Comparison of ENCODE assay signal across 23 mouse cellular contexts in genomic region chr2:74656632-74657021, GRCm38 (mm10). TPM values are rescaled to one million over a fixed set of nuclear protein-coding genes. Genes with fewer than 3 reads are reported as not detected.
DNase-seq lines count a peak whose midpoint lies in the region; ATAC-seq and TF ChIP-seq lines count a peak whose summit lies in the region.
"Had no signal": no experiment of that assay in that cellular context is flagged by ENCODE, and none has a peak within 500 bp of the region (broad histone marks: within the 10 kb centered on the region; RNA-seq: fewer than 3 reads in every experiment).

No protein-coding gene starts in this region.

- TF ChIP-seq CTCF in midbrain, postnatal 0 days (IDR thresholded peaks at IDR 0.05), result no peak

- no peak for ATAC-seq in midbrain, embryonic 13.5 days
- no peak for ATAC-seq in midbrain, postnatal 0 days (ENCODE audit: low FRiP score)
- ATAC-seq in hindbrain, embryonic 14.5 days (ENCODE audit: low FRiP score), result no peak
- no peak for ATAC-seq in limb, embryonic 14.5 days (ENCODE audit: low FRiP score, low read depth)

- 1% methylated on average over 4 of the region's 4 CpGs for WGBS in midbrain, embryonic 13.5 days
- 2% methylated on average over 4 of the region's 4 CpGs for WGBS in midbrain, postnatal 0 days
- 3% methylated on average over 4 of the region's 4 CpGs for WGBS in hindbrain, embryonic 14.5 days
- WGBS in limb, embryonic 14.5 days, result 3% methylated on average over 4 of the region's 4 CpGs

- no peaks in the 10 kb centered on the region for H3K9me3 ChIP-seq in midbrain, embryonic 13.5 days
- H3K9me3 ChIP-seq in midbrain, postnatal 0 days (ENCODE audit: low read length), result no peaks in the 10 kb centered on the region
- no peaks in the 10 kb centered on the region for H3K9me3 ChIP-seq in hindbrain, embryonic 14.5 days (ENCODE audit: control insufficient read depth, low read length)
- H3K9me3 ChIP-seq in limb, embryonic 14.5 days (ENCODE audit: control insufficient read depth, low read length), result no peaks in the 10 kb centered on the region
- H3K9me3 ChIP-seq: embryonic facial prominence, embryonic 12.5 days; intestine, embryonic 15.5 days had no signal

- H3K27ac ChIP-seq in midbrain, embryonic 13.5 days, result no peak overlapping the region
- H3K27ac ChIP-seq in midbrain, postnatal 0 days (ENCODE audit: low read depth, low read length), result no peak overlapping the region
- H3K27ac ChIP-seq in hindbrain, embryonic 14.5 days, result peak overlapping the region; percentile 66; the same call in 1 of the 2 replicates
- H3K27ac ChIP-seq in limb, embryonic 14.5 days (replicated peaks; ENCODE audit: low read depth, low read length), result peak overlapping the region; percentile 96
- H3K27ac ChIP-seq: embryonic facial prominence, embryonic 12.5 days; intestine, embryonic 15.5 days had no signal

- peaks cover 11% of the 10 kb centered on the region for H3K4me1 ChIP-seq in midbrain, embryonic 13.5 days (replicated peaks)
- no peaks in the 10 kb centered on the region for H3K4me1 ChIP-seq in midbrain, postnatal 0 days (ENCODE audit: insufficient read depth, low read length)
- H3K4me1 ChIP-seq in hindbrain, embryonic 14.5 days (replicated peaks; ENCODE audit: control insufficient read depth, insufficient read depth, low read length), result peaks cover 5% of the 10 kb centered on the region; the same call in 1 of the 2 replicates
- peaks cover 5% of the 10 kb centered on the region; the same call in 1 of the 2 replicates for H3K4me1 ChIP-seq in limb, embryonic 14.5 days (ENCODE audit: control insufficient read depth, insufficient read depth, low read length)

- H3K4me3 ChIP-seq in midbrain, embryonic 13.5 days (replicated peaks), result peak overlapping the region; percentile 39
- no peak overlapping the region for H3K4me3 ChIP-seq in midbrain, postnatal 0 days (ENCODE audit: low read depth, low read length)
- peak overlapping the region; percentile 33 for H3K4me3 ChIP-seq in hindbrain, embryonic 14.5 days (replicated peaks; ENCODE audit: low read length)
- H3K4me3 ChIP-seq in limb, embryonic 14.5 days (replicated peaks; ENCODE audit: low read length), result peak overlapping the region; percentile 51

- DNase-seq in heart, postnatal 10 days, result peak; percentile 19 to 25
- no peak for DNase-seq in heart, postnatal 14 days
- no peak for DNase-seq in midbrain, postnatal 0 days (ENCODE audit: low spot score)
- DNase-seq in hindbrain, embryonic 14.5 days (ENCODE audit: low spot score), result peak; percentile 39
- DNase-seq in limb, embryonic 14.5 days (ENCODE audit: low spot score), result peak; percentile 40
- no peak for DNase-seq in left cerebral cortex, postnatal 4 days
- DNase-seq in adrenal gland, adult 2 months, result no peak
- DNase-seq: adrenal gland, adult 8-10 months; cerebellum, adult 8-10 months; heart, adult 18-20 months; lung, postnatal 14 days; right cerebral cortex, adult 18-20 months; spleen, adult 18-20 months had no signal

- H3K36me3 ChIP-seq in midbrain, embryonic 13.5 days, result no peaks in the 10 kb centered on the region
- no peaks in the 10 kb centered on the region for H3K36me3 ChIP-seq in midbrain, postnatal 0 days (ENCODE audit: insufficient read depth, low read length)
- H3K36me3 ChIP-seq in hindbrain, embryonic 14.5 days (replicated peaks; ENCODE audit: control insufficient read depth, insufficient read depth), result no peaks in the 10 kb centered on the region
- peaks cover 7% of the 10 kb centered on the region; the same call in 1 of the 2 replicates for H3K36me3 ChIP-seq in limb, embryonic 14.5 days (ENCODE audit: control insufficient read depth, insufficient read depth, low read length)
- H3K36me3 ChIP-seq: embryonic facial prominence, embryonic 12.5 days; intestine, embryonic 15.5 days had no signal

- peaks cover 88% of the 10 kb centered on the region for H3K27me3 ChIP-seq in midbrain, embryonic 13.5 days
- peaks cover 61% of the 10 kb centered on the region for H3K27me3 ChIP-seq in midbrain, postnatal 0 days (ENCODE audit: insufficient read depth, low read length)
- H3K27me3 ChIP-seq in hindbrain, embryonic 14.5 days (ENCODE audit: control insufficient read depth, insufficient read depth, low read length), result peaks cover 88% of the 10 kb centered on the region
- H3K27me3 ChIP-seq in limb, embryonic 14.5 days (ENCODE audit: control insufficient read depth, insufficient read depth, low read length), result peaks cover 37% of the 10 kb centered on the region

- intact Hi-C loops in heart, postnatal 10 days (cut with DNase I), result no loop called here
- intact Hi-C loops in heart, postnatal 14 days (cut with DNase I), result loop anchor here (5.0 kb wide), 2 partner anchors 36 to 79 kb away; partner anchors contain the start of genes Hoxd10 and Lnpk
- intact Hi-C loops in left cerebral cortex, postnatal 4 days (cut with DNase I), result loop anchor here (5.0 kb wide), 1 partner anchor 589 kb away; no protein-coding TSS in a partner anchor

- no peak overlapping the region for H3K4me2 ChIP-seq in midbrain, embryonic 13.5 days (replicated peaks)
- no peak overlapping the region for H3K4me2 ChIP-seq in midbrain, postnatal 0 days (ENCODE audit: low read depth, low read length, poor library complexity, severe bottlenecking)
- peak overlapping the region; percentile 52 for H3K4me2 ChIP-seq in hindbrain, embryonic 14.5 days (replicated peaks)
- H3K4me2 ChIP-seq in limb, embryonic 14.5 days (replicated peaks; ENCODE audit: low read depth, low read length, severe bottlenecking), result peak overlapping the region; percentile 57

- TF ChIP-seq POLR2A in limb, embryonic 14.5 days (IDR thresholded peaks at IDR 0.05; ENCODE audit: borderline replicate concordance, extremely low read depth, insufficient read depth, insufficient read length), result no peak

- no peak overlapping the region for H3K9ac ChIP-seq in midbrain, embryonic 13.5 days (replicated peaks)
- no peak overlapping the region for H3K9ac ChIP-seq in midbrain, postnatal 0 days (replicated peaks; ENCODE audit: low read length, poor library complexity, severe bottlenecking)
- 0 out of 2 replicates have a peak overlapping the region, but pooled peaks have one; percentile 46 for H3K9ac ChIP-seq in hindbrain, embryonic 14.5 days
- H3K9ac ChIP-seq in limb, embryonic 14.5 days (ENCODE audit: low read depth, low read length, severe bottlenecking), result peak overlapping the region; percentile 98
- H3K9ac ChIP-seq: embryonic facial prominence, embryonic 12.5 days; intestine, embryonic 15.5 days had no signal

RNA-seq across cellular contexts. Expression of gene Evx2, which starts 2.7 kb away (rescaled TPM):
- total RNA-seq in heart, postnatal 10 days (2021), result not detected
- total RNA-seq in heart, postnatal 14 days (2021), result not detected
- 0.62 and 0.89 TPM in 2 replicates for polyA plus RNA-seq in midbrain, embryonic 13.5 days (2015; fragmentation: Nextera tagmentation; extraction: Ambion mirVana)
- total RNA-seq in midbrain, postnatal 0 days (2014; rRNA removed), result 4.2 and 6.4 TPM in 2 replicates
- polyA plus RNA-seq in midbrain, postnatal 0 days (2015; fragmentation: Nextera tagmentation; extraction: Ambion mirVana), result 0.33 and 0.42 TPM in 2 replicates
- 1.3 and 1.4 TPM in 2 replicates for polyA plus RNA-seq in hindbrain, embryonic 14.5 days (2014; fragmentation: Nextera tagmentation; extraction: Ambion mirVana)
- polyA plus RNA-seq in limb, embryonic 14.5 days (2012; rRNA removed), result 8.9 and 15.2 TPM in 2 replicates
- 2.3 and 3.4 TPM in 2 replicates for polyA plus RNA-seq in limb, embryonic 14.5 days (2014; fragmentation: Nextera tagmentation; extraction: Ambion mirVana)
- total RNA-seq in left cerebral cortex, postnatal 4 days (2021), result not detected
- not detected for total RNA-seq in adrenal gland, adult 2 months (2021)
- not detected in 2 replicates for polyA plus RNA-seq in adrenal gland, adult 2 months (2012; rRNA removed)
- total RNA-seq: adrenal gland, adult 8-10 months; heart, adult 18-20 months; layer of hippocampus, postnatal 25 days; left cerebral cortex, postnatal 25 days; MEL; neutrophil, adult 5-6 weeks had no signal
- polyA plus RNA-seq: heart, embryonic 16.5 days; liver, embryonic 16.5 days; stomach, embryonic 16.5 days had no signal

RNA-seq across cellular contexts. Expression of gene Hoxd13, which starts 11.5 kb away (rescaled TPM):
- total RNA-seq in heart, postnatal 10 days (2021), result not detected
- not detected for total RNA-seq in heart, postnatal 14 days (2021)
- not detected in 2 replicates for polyA plus RNA-seq in midbrain, embryonic 13.5 days (2015; fragmentation: Nextera tagmentation; extraction: Ambion mirVana)
- 0.19 TPM in 1 of 2 replicates, not detected in the other for total RNA-seq in midbrain, postnatal 0 days (2014; rRNA removed)
- polyA plus RNA-seq in midbrain, postnatal 0 days (2015; fragmentation: Nextera tagmentation; extraction: Ambion mirVana), result not detected in 2 replicates
- 0.08 TPM in 1 of 2 replicates, not detected in the other for polyA plus RNA-seq in hindbrain, embryonic 14.5 days (2014; fragmentation: Nextera tagmentation; extraction: Ambion mirVana)
- polyA plus RNA-seq in limb, embryonic 14.5 days (2012; rRNA removed), result 109 and 150 TPM in 2 replicates
- 54.6 and 70.5 TPM in 2 replicates for polyA plus RNA-seq in limb, embryonic 14.5 days (2014; fragmentation: Nextera tagmentation; extraction: Ambion mirVana)
- not detected for total RNA-seq in left cerebral cortex, postnatal 4 days (2021)
- total RNA-seq in adrenal gland, adult 2 months (2021), result not detected
- not detected in 2 replicates for polyA plus RNA-seq in adrenal gland, adult 2 months (2012; rRNA removed)
- total RNA-seq: adrenal gland, adult 8-10 months; heart, adult 18-20 months; layer of hippocampus, postnatal 25 days; left cerebral cortex, postnatal 25 days; MEL; neutrophil, adult 5-6 weeks had no signal
- polyA plus RNA-seq: embryonic facial prominence, embryonic 12.5 days; heart, embryonic 16.5 days; liver, embryonic 16.5 days; stomach, embryonic 16.5 days had no signal

RNA-seq across cellular contexts. Expression of gene Hoxd12, which starts 18.2 kb away (rescaled TPM):
- total RNA-seq in heart, postnatal 10 days (2021), result not detected
- total RNA-seq in heart, postnatal 14 days (2021), result not detected
- polyA plus RNA-seq in midbrain, embryonic 13.5 days (2015; fragmentation: Nextera tagmentation; extraction: Ambion mirVana), result not detected in 2 replicates
- not detected in 2 replicates for total RNA-seq in midbrain, postnatal 0 days (2014; rRNA removed)
- not detected in 2 replicates for polyA plus RNA-seq in midbrain, postnatal 0 days (2015; fragmentation: Nextera tagmentation; extraction: Ambion mirVana)
- polyA plus RNA-seq in hindbrain, embryonic 14.5 days (2014; fragmentation: Nextera tagmentation; extraction: Ambion mirVana), result not detected in 2 replicates
- polyA plus RNA-seq in limb, embryonic 14.5 days (2012; rRNA removed), result 43.3 and 58.3 TPM in 2 replicates
- polyA plus RNA-seq in limb, embryonic 14.5 days (2014; fragmentation: Nextera tagmentation; extraction: Ambion mirVana), result 38.4 and 53.0 TPM in 2 replicates
- total RNA-seq in left cerebral cortex, postnatal 4 days (2021), result not detected
- total RNA-seq in adrenal gland, adult 2 months (2021), result not detected
- polyA plus RNA-seq in adrenal gland, adult 2 months (2012; rRNA removed), result not detected in 2 replicates
- total RNA-seq: adrenal gland, adult 8-10 months; heart, adult 18-20 months; layer of hippocampus, postnatal 25 days; left cerebral cortex, postnatal 25 days; MEL; neutrophil, adult 5-6 weeks had no signal
- polyA plus RNA-seq: embryonic facial prominence, embryonic 12.5 days; heart, embryonic 16.5 days; liver, embryonic 16.5 days had no signal

RNA-seq across cellular contexts. Expression of gene Hoxd11, which starts 22.7 kb away (rescaled TPM):
- total RNA-seq in heart, postnatal 10 days (2021), result not detected
- not detected for total RNA-seq in heart, postnatal 14 days (2021)
- polyA plus RNA-seq in midbrain, embryonic 13.5 days (2015; fragmentation: Nextera tagmentation; extraction: Ambion mirVana), result not detected in 2 replicates
- total RNA-seq in midbrain, postnatal 0 days (2014; rRNA removed), result not detected in 2 replicates
- polyA plus RNA-seq in midbrain, postnatal 0 days (2015; fragmentation: Nextera tagmentation; extraction: Ambion mirVana), result not detected in 2 replicates
- polyA plus RNA-seq in hindbrain, embryonic 14.5 days (2014; fragmentation: Nextera tagmentation; extraction: Ambion mirVana), result not detected in 2 replicates
- polyA plus RNA-seq in limb, embryonic 14.5 days (2012; rRNA removed), result 40.0 and 60.8 TPM in 2 replicates
- 21.4 and 30.0 TPM in 2 replicates for polyA plus RNA-seq in limb, embryonic 14.5 days (2014; fragmentation: Nextera tagmentation; extraction: Ambion mirVana)
- not detected for total RNA-seq in left cerebral cortex, postnatal 4 days (2021)
- total RNA-seq in adrenal gland, adult 2 months (2021), result not detected
- not detected in 2 replicates for polyA plus RNA-seq in adrenal gland, adult 2 months (2012; rRNA removed)
- total RNA-seq: adrenal gland, adult 8-10 months; heart, adult 18-20 months; layer of hippocampus, postnatal 25 days; left cerebral cortex, postnatal 25 days; MEL; neutrophil, adult 5-6 weeks had no signal
- polyA plus RNA-seq: embryonic facial prominence, embryonic 12.5 days; heart, embryonic 16.5 days; liver, embryonic 16.5 days; stomach, embryonic 16.5 days had no signal

RNA-seq across cellular contexts. Expression of gene Hoxd10, which starts 35.1 kb away (rescaled TPM):
- total RNA-seq in heart, postnatal 10 days (2021), result not detected
- under 1 TPM in 1 of 2 experiments, not detected in 1; 0.14 TPM for total RNA-seq in heart, postnatal 14 days (2021)
- polyA plus RNA-seq in midbrain, embryonic 13.5 days (2015; fragmentation: Nextera tagmentation; extraction: Ambion mirVana), result not detected in 2 replicates
- total RNA-seq in midbrain, postnatal 0 days (2014; rRNA removed), result 0.22 TPM in 1 of 2 replicates, not detected in the other
- not detected in 2 replicates for polyA plus RNA-seq in midbrain, postnatal 0 days (2015; fragmentation: Nextera tagmentation; extraction: Ambion mirVana)
- polyA plus RNA-seq in hindbrain, embryonic 14.5 days (2014; fragmentation: Nextera tagmentation; extraction: Ambion mirVana), result not detected in 2 replicates
- 37.9 and 39.4 TPM in 2 replicates for polyA plus RNA-seq in limb, embryonic 14.5 days (2012; rRNA removed)
- 18.3 and 26.1 TPM in 2 replicates for polyA plus RNA-seq in limb, embryonic 14.5 days (2014; fragmentation: Nextera tagmentation; extraction: Ambion mirVana)
- not detected for total RNA-seq in left cerebral cortex, postnatal 4 days (2021)
- not detected for total RNA-seq in adrenal gland, adult 2 months (2021)
- polyA plus RNA-seq in adrenal gland, adult 2 months (2012; rRNA removed), result not detected in 2 replicates
- total RNA-seq: adrenal gland, adult 8-10 months; heart, adult 18-20 months; layer of hippocampus, postnatal 25 days; left cerebral cortex, postnatal 25 days; MEL; neutrophil, adult 5-6 weeks had no signal
- polyA plus RNA-seq: embryonic facial prominence, embryonic 12.5 days; heart, embryonic 16.5 days; liver, embryonic 16.5 days had no signal

Comparison
In these comparisons a context has a peak if more than half of its experiments do, and no peak if none do; other contexts are left out.
1. DNase-seq: peak in heart, postnatal 10 days (2 of 2), hindbrain, embryonic 14.5 days (single experiment) and limb, embryonic 14.5 days (single experiment); none in heart, postnatal 14 days (0 of 2), midbrain, postnatal 0 days (single experiment), left cerebral cortex, postnatal 4 days (single experiment) and adrenal gland, adult 2 months (single experiment).
2. H3K27ac ChIP-seq: peak in hindbrain, embryonic 14.5 days (single experiment) and limb, embryonic 14.5 days (single experiment); none in midbrain, embryonic 13.5 days (single experiment) and midbrain, postnatal 0 days (single experiment).
3. H3K4me2 ChIP-seq: peak in hindbrain, embryonic 14.5 days (single experiment) and limb, embryonic 14.5 days (single experiment); none in midbrain, embryonic 13.5 days (single experiment) and midbrain, postnatal 0 days (single experiment).
4. H3K9ac ChIP-seq: peak in hindbrain, embryonic 14.5 days (single experiment) and limb, embryonic 14.5 days (single experiment); none in midbrain, embryonic 13.5 days (single experiment) and midbrain, postnatal 0 days (single experiment).